In the genomic region with DNA sequence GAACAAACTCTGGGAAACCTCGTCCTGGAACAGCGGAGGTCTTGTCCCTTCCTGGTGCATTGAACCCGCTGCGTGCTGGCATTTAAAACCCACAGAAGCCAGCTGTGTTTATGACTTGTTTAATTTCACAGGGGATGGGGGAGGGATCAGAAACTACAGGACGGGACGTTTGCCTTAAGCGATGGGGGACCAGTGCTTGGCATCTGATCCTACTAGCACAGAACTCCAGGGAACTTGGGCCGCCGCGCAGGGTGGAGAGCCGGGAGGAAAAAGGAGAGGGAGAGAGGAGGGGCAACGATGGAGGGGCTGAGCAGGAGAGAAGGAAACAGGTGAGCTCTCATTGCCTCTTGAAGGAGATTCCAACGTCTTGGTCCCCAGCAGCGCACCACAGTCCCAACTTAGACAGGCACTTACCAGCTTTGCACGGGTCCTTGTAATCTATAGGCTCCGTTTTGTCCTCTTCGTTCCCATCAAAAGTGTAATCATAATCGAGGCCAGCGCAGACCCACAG, we compare ENCODE assay signal across 8 mouse cellular contexts. TPM values are rescaled to one million over a fixed set of nuclear protein-coding genes. Genes with fewer than 3 reads are reported as not detected.
DNase-seq lines count a peak whose midpoint lies in the region; ATAC-seq and TF ChIP-seq lines count a peak whose summit lies in the region.

No protein-coding gene starts in this region.

- TF ChIP-seq CTCF in kidney, adult 2 months (conservative IDR thresholded peaks at IDR 0.05; ENCODE audit: insufficient read depth, insufficient read length, low read depth, low read length), result no peak

- peak; percentile 48 for ATAC-seq in forebrain, embryonic 13.5 days

- peak overlapping the region; percentile 76 for H3K9ac ChIP-seq in forebrain, embryonic 13.5 days

- H3K27ac ChIP-seq in brown adipose tissue, adult 24 weeks (replicated peaks; ENCODE audit: low read depth, low read length), result no peak overlapping the region
- H3K27ac ChIP-seq in forebrain, embryonic 13.5 days, result no peak overlapping the region
- peak overlapping the region; percentile 5; the same call in 1 of the 2 replicates for H3K27ac ChIP-seq in kidney, adult 2 months (ENCODE audit: insufficient read depth, low read depth, low read length)

- peaks cover 5% of the 10 kb centered on the region; the same call in 1 of the 2 replicates for H3K4me1 ChIP-seq in brown adipose tissue, adult 24 weeks (ENCODE audit: control insufficient read depth, insufficient read depth, insufficient read length, low read length)
- peaks cover 19% of the 10 kb centered on the region for H3K4me1 ChIP-seq in forebrain, embryonic 13.5 days
- no peaks in the 10 kb centered on the region for H3K4me1 ChIP-seq in kidney, adult 2 months (ENCODE audit: control insufficient read depth, insufficient read depth, low read length)

- DNase-seq in kidney, adult 11 months, result peak; percentile 2
- DNase-seq in kidney, adult 9 months, result no peak
- peak; percentile 18 for DNase-seq in kidney, adult 2 months
- DNase-seq in lung, postnatal 36 days, result peak; percentile 22
- DNase-seq in yolk sac, embryonic 10.5 days (ENCODE audit: low spot score), result peak; percentile 3
- no peak for DNase-seq in urinary bladder, postnatal 4 days (ENCODE audit: low spot score in 2 of 2)

- H3K27me3 ChIP-seq in forebrain, embryonic 13.5 days, result peaks cover 23% of the 10 kb centered on the region
- peaks cover 1% of the 10 kb centered on the region; the same call in 1 of the 2 replicates for H3K27me3 ChIP-seq in kidney, adult 2 months (replicated peaks; ENCODE audit: control insufficient read depth, insufficient read depth, low read length)

- TF ChIP-seq POLR2A in kidney, adult 2 months (IDR thresholded peaks at IDR 0.05; ENCODE audit: low read depth, low read length), result no peak

- no peaks in the 10 kb centered on the region for H3K36me3 ChIP-seq in forebrain, embryonic 13.5 days (ENCODE audit: poor library complexity, severe bottlenecking)
- no peaks in the 10 kb centered on the region for H3K36me3 ChIP-seq in kidney, adult 2 months (ENCODE audit: control insufficient read depth, insufficient read depth, low read length)

- H3K4me3 ChIP-seq in brown adipose tissue, adult 24 weeks (ENCODE audit: insufficient read depth, low read depth, low read length), result peak overlapping the region; percentile 76
- H3K4me3 ChIP-seq in forebrain, embryonic 13.5 days, result peak overlapping the region; percentile 65
- peak overlapping the region; percentile 43 for H3K4me3 ChIP-seq in kidney, adult 2 months (ENCODE audit: insufficient read depth, low read depth, low read length)

- WGBS in forebrain, embryonic 13.5 days, result 1% methylated on average over 19 of the region's 19 CpGs
- 1% methylated on average over 19 of the region's 19 CpGs for WGBS in kidney, adult 2 months

- H3K9me3 ChIP-seq in forebrain, embryonic 13.5 days (replicated peaks), result no peaks in the 10 kb centered on the region

- H3K4me2 ChIP-seq in forebrain, embryonic 13.5 days, result peak overlapping the region; percentile 95

RNA-seq across cellular contexts. Expression of gene Tll1, which starts 1.2 kb away (rescaled TPM):
- polyA plus RNA-seq in brown adipose tissue, adult 24 weeks (2012; ENCODE audit: insufficient read depth, insufficient read length, missing spikeins), result 0.63 TPM in 1 of 2 replicates, not detected in the other
- 1.2 and 1.6 TPM in 2 replicates for polyA plus RNA-seq in forebrain, embryonic 13.5 days (2015; fragmentation: Nextera tagmentation; extraction: Ambion mirVana)
- 0.57 and 0.92 TPM in 2 replicates for polyA plus RNA-seq in kidney, adult 2 months (2012; rRNA removed)

Comparison
In these comparisons a context has a peak if more than half of its experiments do, and no peak if none do; other contexts are left out.
1. DNase-seq: peak in kidney, adult 11 months (single experiment), kidney, adult 2 months (single experiment), lung, postnatal 36 days (single experiment) and yolk sac, embryonic 10.5 days (single experiment); none in kidney, adult 9 months (single experiment) and urinary bladder, postnatal 4 days (0 of 2).
2. Peak in every context shown above with its lines, with median percentiles within 50 percentile points of each other: H3K4me3 ChIP-seq.